Mouse (Mus musculus) gastrocnemius, postnatal 25 days (tissue): ENCODE results near the gene Mrto4. TPM values are rescaled to one million over a fixed set of nuclear protein-coding genes. Genes with fewer than 3 reads are reported as not detected.

Source experiments
- DNase-seq: peaks from one replicate; pipeline ENCODE4 v3.0.0; 2022
- total RNA-seq, 2 experiments: library from RNA; stranded (reverse); gene quantifications; 1 replicate in 1 of 2; 2 replicates in 1 of 2; pipeline ENCODE4 v1.2.3; 2021

The Mrto4 gene
- total RNA-seq, 2 experiments from 2014 or later = 32.7 to 33.3 TPM

DNA sequence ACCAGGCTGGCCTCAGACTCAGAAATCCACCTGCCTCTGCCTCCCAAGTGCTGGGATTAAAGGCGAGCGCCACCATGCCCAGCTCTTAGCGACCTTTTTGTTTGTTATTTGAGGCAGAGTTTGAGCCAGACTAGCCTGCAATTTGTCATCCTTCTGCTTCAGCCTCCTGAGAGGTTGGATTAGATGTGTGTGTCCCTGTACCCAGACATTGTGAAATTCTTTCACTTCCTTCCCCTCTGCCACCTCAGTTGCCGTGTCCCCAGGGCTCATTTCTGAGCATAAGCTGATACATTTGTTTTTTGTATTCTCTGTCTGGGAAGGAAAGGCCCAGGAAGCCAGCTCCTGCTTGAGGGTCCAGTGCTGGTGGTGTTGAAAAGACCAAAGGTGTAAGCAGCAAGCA lies 11.5 kb downstream of the Mrto4 start:
- DNase-seq = no peak

DNA sequence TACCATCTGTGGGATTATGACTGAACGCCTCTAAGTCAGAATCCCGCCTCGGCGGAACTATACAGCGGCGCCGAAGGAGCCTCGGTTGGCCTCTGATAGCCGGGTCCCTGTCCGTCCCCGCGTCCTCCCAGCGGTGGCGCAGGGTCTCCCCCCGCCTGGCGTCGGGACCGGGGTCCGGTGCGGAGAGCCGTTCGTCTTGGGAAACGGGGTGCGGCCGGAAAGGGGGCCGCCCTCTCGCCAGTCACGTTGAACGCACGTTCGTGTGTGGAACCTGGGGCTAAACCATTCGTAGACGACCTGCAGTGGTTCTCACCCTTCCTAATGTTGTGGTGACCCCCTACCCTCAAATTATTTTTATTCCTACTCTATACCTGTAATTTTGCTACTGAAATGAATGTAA lies 14.2 kb downstream of the Mrto4 start:
- no peak for DNase-seq

DNA sequence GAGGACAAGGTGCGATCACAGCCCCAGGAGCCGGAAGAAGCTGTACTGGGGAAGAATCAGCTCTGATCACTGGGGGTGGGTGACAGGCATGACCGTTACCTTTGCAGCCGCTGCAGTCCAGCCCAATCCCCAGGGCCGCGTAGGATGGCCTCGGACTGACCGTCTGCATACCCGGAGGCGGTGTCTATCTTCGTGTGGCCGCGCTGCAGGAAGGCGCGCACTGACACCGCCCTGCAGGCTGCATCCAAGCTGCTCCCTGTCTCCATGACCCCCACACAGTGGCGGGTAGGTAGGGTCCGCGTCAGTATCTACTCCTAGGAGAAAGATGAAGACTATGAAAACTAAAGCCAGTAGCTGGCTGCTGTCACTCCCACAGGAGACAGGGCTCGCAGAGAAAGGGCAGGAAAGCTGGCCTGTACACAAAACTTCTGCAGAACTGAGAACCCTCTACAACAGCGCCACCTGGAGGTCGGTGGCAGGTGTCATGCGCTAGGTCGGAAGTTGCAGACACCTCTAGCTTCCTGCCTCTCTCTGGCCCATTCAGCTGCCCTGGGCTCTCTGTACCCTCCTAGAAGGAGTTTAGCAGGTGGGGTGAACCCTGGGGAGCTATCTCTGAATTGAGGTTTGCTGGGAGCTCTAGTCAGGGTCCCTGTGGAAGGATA lies 15.4 kb downstream of the Mrto4 start:
- DNase-seq = peak; percentile 58

DNA sequence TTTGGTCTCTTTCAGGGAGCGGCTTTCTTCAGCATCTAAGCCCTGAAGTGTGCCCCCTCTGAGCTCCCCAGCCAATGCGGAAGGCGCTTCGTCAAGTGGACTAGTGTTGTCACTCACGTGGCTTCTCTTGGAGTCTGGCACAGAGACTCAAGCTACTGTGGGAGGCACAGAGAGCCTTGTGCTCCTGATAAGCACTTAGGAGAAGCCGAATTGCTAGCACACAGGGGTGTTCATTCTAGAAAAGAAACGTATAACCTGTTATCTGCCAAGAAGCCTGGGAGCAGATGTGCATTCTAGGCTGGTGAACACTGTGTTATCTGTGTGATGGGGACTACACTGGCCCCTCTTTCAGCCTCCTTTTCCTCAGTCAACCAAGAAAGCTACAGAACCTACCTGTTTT lies 16.9 kb downstream of the Mrto4 start:
- no peak for DNase-seq

DNA sequence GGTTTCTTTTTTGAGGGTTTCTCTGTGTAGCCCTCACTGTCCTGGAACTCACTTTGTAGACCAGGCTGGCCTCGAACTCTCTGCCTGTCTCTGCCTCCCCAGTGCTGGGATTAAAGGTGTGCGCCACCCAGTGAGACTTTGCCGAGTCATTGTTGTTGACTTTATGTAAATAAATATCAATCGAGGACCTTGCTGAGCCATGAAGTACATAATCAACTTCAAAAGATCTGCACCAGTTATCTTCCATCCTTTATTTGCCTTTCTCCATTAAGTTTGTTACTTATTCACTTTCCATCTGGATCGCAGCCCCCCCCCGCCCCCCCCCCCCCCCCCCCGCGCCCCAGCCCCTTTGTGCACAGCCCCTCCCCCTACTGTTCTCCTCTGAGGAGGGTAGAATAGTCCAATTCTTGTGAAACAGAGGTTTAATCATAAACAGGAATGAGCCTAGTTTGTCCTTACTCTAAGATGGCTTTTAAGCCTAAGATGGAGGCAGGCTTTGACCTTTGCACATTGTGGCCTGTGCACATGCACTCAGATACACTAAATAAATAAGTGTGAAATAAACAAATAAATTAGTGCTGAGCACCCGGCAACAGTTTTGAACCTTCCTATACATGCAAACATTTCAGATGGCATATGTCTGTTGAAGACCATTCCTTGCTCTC lies 17.6 kb downstream of the Mrto4 start:
- no peak for DNase-seq

DNA sequence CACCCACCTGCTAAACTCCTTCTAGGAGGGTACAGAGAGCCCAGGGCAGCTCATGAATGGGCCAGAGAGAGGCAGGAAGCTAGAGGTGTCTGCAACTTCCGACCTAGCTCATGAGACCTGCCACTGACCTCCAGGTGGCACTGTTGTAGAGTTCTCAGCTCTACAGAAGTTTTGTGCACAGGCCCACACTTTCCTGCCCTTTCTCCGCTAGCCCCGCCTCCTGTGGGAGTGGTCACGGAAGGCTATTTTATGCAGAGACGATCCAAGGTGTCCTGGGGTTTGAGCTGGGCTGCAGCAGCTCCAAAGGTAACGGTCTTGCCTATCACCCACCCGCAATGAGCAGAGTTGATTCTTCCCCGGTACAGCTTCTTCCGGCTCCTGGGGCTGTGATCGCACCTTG lies 21.8 kb downstream of the Mrto4 start:
- DNase-seq = peak; percentile 42

DNA sequence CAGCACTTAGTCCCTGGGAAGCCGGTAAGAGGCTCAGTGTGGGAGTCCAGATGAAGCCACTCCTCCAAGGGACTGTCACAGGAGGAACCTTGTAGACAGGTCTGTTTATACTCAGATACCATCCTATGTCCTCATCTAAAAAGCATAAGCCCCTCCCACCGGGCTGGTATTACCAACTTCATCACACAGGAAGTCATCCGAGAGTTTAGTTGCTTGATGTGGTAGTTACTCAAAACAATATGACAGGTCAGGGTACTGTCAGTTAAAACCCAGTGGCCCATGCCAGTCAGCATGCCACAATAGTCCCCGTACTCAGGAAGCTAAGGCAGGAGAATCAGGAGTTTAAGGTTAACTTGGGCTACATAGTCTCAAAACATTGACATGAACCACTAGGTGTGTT lies 32.6 kb downstream of the Mrto4 start:
- no peak for DNase-seq

DNA sequence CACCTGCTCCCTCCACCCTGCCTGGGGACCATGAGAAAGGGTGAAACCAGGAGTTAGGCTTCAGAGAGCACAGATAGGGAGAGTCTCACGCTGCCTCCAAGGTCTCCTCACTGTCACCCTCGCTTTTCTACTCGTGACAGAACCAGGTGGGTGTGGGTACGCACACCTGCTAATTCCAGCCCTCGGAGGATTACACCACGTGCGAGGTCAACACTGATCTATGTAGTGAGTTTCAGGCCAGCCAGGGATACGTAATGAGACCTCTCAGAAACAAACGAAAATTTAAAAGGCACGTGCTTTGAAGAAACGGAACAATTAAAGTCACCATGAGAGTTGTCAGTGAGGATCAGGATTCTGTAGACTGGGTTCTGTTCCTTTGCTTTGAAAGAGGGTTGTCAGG lies 33.9 kb downstream of the Mrto4 start:
- no peak for DNase-seq

DNA sequence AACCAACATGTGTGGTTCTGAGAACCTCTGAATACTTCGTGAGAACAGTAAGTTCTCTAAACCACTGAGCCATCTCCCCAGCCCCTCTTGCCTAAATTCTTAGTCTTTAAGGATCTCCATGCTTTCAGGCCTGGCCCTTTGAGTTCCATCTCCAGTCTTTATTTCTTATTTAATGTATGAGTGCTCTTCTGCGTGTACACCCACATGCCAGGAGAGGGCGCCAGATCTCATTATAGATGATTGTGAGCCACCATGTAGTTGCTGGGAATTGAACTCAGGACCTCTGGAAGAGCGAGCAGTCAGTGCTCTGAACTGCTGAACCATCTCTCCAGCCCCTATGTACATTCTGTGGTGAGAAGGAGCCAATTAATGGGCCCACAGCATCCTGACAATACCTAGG lies 39.7 kb downstream of the Mrto4 start:
- DNase-seq = no peak

DNA sequence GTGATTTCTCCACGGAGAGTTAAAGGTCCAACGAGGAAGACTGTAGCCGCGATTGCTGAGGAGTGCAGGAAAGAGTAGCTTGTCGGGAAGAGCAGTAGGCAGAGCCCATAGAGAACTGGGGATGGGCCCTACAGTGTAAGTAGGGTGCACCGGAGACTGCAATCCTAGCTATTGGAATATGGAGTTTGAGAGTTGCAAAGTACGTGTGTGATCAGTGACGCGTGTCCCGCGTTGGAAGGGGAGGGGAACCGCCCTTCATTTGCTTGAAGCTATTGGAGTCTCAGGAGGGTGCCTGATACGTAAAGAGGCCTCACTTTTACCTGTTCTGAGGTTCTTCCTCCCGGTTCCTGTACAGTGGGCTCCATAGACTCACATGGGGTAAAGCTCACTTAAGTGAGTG lies 40.7 kb downstream of the Mrto4 start:
- no peak for DNase-seq

DNA sequence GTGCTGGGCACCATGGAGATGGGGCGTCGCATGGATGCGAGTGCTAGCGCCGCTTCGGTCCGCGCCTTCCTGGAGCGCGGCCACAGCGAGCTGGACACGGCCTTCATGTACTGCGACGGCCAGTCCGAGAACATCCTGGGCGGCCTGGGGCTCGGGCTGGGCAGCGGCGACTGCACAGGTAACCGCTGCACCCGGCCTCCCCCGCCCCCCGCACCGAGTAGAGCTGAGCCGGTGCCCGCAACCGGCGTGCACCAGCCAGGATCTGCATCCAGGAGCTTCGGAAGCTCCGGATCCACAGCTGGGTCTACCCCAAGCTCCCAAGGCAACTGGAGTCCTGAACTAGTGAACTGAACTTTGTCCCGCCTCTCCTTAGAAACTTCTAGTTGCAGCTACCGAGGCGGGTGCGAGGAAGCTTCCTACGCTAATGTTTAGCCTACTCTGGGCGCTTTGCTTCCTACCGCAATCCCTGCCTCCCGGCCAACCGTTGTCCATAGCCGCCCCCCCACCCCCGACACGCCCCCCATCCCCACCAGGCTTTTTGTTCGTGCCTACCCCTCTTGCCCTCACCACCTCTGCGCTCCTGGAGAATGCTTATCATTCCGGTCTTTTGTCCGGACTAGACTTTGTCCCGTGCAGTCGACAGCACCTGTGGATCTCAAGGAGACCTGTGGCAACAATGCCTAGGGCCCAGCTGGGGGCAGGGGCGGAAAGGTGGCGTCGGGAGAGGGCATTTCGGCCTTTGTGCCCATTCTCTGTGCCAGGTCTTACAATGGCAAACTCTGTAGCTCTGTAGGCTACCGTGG lies 41.3 kb downstream of the Mrto4 start:
- no peak for DNase-seq

DNA sequence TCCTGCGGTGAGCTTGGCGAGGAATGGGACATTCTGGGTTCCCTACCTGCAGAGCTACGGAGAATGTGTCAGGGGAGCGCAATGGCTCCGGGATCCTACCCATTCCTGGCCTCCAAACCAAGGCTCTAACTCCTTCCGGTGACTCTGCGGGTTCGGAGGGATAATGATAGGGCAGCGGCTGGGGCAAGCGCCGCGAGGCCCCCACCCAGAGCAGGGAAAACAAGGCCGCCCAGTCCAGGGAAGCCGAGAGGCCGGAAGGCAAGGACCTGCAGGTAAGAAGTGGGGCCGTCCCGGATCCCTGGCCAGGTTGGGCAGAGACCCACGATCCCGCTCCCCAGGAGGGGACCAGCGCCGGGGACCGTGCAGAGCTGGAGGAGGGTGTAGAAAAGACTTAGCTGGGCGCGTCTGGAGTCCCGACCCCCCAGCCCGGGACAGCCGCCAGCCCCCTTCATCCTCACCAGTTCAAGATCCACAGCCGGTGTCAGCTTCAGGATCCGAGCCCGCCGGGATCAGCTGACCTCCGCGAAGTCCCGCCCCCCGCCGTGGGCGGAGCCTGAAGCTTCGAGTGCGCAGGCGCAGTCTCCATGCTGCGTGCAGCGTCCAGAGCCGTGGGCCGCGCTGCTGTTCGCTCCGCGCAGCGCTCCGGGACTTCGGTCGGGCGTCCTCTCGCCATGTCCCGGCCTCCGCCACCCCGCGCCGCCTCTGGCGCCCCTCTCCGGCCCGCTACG lies 42.0 kb downstream of the Mrto4 start, which contains the start of the genes Pqlc2 and Akr7a5:
Gene Pqlc2, minus strand, starts transcription at position 538 of the 728 bp plus-strand sequence.
Gene Akr7a5, plus strand, starts transcription at position 574 of the 728 bp plus-strand sequence.
- peak; percentile 94 for DNase-seq

DNA sequence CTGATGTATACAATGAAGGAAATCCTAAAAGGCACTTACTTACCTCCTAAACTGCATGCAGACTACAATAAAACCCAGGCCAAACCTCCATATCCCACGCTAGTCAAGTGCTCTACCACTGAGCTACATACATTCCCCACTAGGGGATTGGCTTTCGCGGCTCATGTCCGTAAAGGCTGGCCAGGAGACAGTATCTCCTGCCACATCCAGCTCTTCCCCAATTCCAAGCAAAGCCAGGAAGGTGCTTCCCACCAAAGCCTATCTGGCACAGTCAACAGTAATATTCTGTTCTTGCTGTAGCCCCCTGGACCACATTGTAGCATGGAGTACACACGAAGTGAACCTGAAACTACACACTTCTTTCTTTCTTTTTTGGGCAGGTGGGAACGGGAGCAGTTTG lies 42.7 kb downstream of the Mrto4 start:
- no peak for DNase-seq

DNA sequence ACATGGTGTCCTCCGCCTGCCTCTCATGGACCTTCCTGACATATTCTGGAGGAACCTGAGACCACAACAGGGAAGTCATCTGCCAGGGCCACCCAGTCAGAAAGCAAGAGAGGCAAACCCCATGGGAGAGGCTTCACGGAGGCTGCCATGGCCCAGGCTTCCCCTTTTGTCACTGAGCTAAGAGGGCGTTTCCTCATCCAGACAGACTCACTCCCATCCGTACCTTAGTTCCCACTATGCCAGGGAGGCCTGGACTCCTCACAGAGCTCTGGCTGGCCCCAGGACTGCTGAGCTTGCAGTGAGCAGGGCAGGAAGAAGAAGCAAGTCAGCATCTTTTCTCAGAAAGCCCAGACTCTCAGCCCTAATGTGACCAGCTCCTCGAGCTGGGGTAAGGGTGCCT lies 44.5 kb downstream of the Mrto4 start:
- peak; percentile 41 for DNase-seq

DNA sequence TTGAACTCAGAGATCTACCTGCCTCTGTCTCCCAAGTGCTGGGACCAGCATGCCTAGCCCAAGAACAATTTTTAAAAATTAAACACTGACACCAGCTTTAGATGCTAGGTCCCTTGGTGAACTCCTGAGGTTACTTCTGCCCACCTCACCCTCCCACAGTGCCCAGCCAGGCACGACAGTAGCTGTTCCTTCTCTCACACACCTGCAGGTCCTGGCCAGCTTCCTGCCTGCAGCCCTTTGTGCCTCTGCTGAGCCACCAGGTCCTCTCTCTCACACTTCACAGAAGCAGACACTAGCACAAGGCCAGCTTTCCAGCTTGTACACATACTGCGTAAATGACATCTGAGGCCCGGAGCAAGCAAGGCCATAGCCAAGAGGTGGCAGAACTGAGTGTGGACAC lies 46.9 kb downstream of the Mrto4 start:
- no peak for DNase-seq

DNA sequence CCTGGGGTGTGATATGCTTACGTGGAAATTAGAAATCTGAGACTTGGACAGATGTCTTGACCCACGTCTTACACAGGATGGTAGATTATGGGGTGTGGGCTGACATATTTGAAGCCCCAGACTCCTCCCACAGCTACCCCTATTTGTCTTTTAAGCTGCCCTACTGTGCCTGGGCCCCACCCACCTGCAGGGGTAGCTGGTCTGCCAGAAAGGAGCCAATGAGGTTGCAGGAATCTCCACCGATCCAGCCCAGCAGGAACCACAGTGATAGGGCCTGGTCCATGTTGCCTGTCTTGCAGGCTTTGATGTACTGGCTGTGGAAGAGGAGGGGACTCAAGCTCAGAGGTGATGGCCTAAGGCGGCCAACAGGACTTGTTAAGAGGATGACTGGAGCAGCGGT lies 50.1 kb downstream of the Mrto4 start:
- DNase-seq = no peak

DNA sequence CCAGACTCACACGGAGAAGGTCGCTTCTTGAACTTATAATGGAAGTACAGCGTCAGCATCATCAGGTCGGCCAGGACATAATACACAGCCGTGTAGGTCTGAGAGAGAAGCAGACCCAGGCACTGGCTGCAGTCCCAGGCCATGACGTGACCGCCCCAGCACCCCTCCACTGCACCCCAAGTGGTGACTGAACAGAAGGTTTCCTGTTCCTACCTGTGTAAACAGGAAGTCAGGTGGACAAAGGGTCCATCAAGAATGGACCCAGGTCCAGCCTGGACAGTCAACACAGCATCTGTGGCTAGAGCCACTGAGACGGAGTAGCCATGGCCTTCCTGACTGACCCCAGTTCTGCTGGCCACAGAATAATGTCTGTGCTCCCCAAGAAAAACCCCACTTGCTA lies 50.6 kb downstream of the Mrto4 start:
- DNase-seq = no peak

DNA sequence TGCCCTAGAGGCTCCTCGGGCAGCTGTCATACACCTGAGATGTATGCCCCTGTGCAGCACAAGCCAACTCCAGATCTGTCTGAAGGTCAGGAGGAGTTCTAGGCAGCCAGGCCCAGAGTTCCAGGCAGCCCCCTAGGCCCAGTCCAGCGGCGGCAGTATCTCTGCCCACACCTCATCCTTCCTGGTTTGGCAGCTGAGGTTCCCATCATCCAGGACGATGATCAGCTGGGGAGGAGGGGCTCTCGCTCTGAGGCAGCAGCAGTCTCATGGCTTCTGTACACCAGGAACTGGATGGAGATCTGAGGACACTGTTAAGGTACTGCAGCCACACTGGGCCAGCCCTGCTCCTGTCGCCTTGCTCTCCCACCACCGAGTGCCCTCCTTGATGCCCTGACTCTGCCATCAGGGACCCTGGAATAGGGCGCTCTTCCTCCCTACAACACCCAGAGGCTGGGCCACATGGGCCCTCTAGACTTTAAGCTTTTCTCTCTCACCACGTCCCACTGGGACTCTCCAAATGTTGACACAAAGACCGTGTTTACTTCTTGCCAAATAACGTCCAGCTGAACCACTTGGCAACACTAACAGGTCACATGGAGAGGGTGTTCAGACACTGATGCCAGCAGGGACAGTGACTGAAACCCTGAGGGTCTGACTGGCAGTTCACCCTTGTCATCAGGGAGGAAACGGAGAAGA lies 53.6 kb downstream of the Mrto4 start:
- DNase-seq = no peak

DNA sequence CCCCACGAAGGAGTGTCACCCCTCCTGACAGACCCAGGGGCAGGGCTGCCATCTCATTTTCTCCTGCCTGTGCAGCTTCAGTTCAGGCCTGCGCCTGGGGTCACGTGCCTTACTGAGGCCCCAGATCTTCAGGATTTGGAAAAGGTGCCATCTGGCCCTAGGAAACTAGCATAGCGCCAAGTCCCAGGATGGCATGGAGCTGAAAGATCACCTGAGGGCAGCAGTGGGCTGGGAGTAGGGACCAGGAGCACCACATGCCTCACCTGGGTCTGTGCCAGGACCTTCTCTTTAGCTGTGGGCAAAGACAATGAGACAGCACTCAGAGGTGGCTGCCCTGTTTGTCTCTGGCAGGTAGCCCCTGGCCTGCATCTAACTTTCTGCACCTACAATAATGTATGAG lies 54.8 kb downstream of the Mrto4 start:
- DNase-seq = peak; percentile 51
